Mouse (Mus musculus) thymus, adult 2 months (tissue): ENCODE data around the gene B3glct. TPM values are rescaled to one million over a fixed set of nuclear protein-coding genes. Genes with fewer than 3 reads are reported as not detected.

Source experiments
- DNase-seq: peaks from one replicate; pipeline ENCODE4 v3.0.0; 2021
- H3K27ac ChIP-seq: fragments of 200-500 bp; 2 replicates; pipeline ENCODE4 v1.5.1; 2012; ENCODE audit warnings: low read length, control low read depth; ENCODE audit not compliant: control insufficient read depth, insufficient read depth
- H3K27me3 ChIP-seq: fragments of 200-500 bp; 2 replicates; pipeline ENCODE4 v1.6.1; 2012; ENCODE audit warnings: mild to moderate bottlenecking, low read length, moderate library complexity, mixed read lengths; ENCODE audit not compliant: control insufficient read depth, insufficient read depth
- H3K36me3 ChIP-seq: fragments of 200-500 bp; 2 replicates; pipeline ENCODE4 v1.6.1; 2012; ENCODE audit warnings: mild to moderate bottlenecking, low read length, moderate library complexity; ENCODE audit not compliant: control insufficient read depth, insufficient read depth
- H3K4me1 ChIP-seq: fragments of 200-500 bp; replicated peaks from 2 replicates; pipeline ENCODE4 v1.6.1; 2012; ENCODE audit warnings: low read length; ENCODE audit not compliant: control insufficient read depth, insufficient read depth
- H3K4me3 ChIP-seq: fragments of 200-500 bp; 2 replicates; pipeline ENCODE4 v1.5.1; 2012; ENCODE audit warnings: mild to moderate bottlenecking, low read length, control low read depth, moderate library complexity; ENCODE audit not compliant: control insufficient read depth, insufficient read depth
- CTCF ChIP-seq: fragments of 200-500 bp; IDR thresholded peaks from 2 replicates; pipeline ENCODE4 v1.5.1; 2012; ENCODE audit warnings: mild to moderate bottlenecking, control low read depth, low read length, moderate library complexity, borderline replicate concordance; ENCODE audit not compliant: control insufficient read depth, poor library complexity, insufficient read depth; ENCODE audit errors: extremely low read depth
- POLR2A ChIP-seq: fragments of 200-500 bp; IDR thresholded peaks from 2 replicates; pipeline ENCODE4 v1.6.1; 2012; ENCODE audit warnings: mild to moderate bottlenecking, low read length, control low read depth, moderate library complexity; ENCODE audit not compliant: control insufficient read depth, poor library complexity, insufficient read depth; ENCODE audit errors: extremely low read depth
- WGBS: fragments of 180-500 bp; shearing (Covaris S2); methylation state at CpG from one replicate; pipeline ENCODE4 v1.1.7; 2018; 5-methylcytosine and 5-hydroxymethylcytosine counted together
- polyA plus RNA-seq: library from polyadenylated mRNA; depleted of rRNA; stranded (reverse); fragments of >200 nt; gene quantifications from 2 replicates; pipeline ENCODE4 v1.2.3, GENCODE M21; 2012

B3glct gene
- polyA plus RNA-seq, 1 experiment = 4.1 TPM

- no peak overlapping the region for H3K27ac ChIP-seq
- H3K27me3 ChIP-seq = no peaks in the 10 kb centered on the region
- H3K4me1 ChIP-seq = 0 out of 2 replicates have a peak, but pooled peaks cover 2% of the 10 kb centered on the region
- H3K4me3 ChIP-seq = no peak overlapping the region
- WGBS = 94% methylated on average over 14 of the region's 14 CpGs
- no peaks in the 10 kb centered on the region for H3K36me3 ChIP-seq
- no peak for TF ChIP-seq POLR2A
- no peak for TF ChIP-seq CTCF
- DNase-seq = no peak
Measured at GRCm38 (mm10) chr5:149649499-149650178, 28.4 kb upstream of the B3glct start.

GRCm38 (mm10) chr5:149650179-149650553 is 27.9 kb upstream of the B3glct start:
- no peaks in the 10 kb centered on the region for H3K36me3 ChIP-seq
- no peak for DNase-seq
- no peaks in the 10 kb centered on the region for H3K27me3 ChIP-seq
- TF ChIP-seq CTCF (no peak), POLR2A (no peak)
- no peak overlapping the region for H3K4me3 ChIP-seq
- H3K4me1 ChIP-seq = 0 out of 2 replicates have a peak, but pooled peaks cover 2% of the 10 kb centered on the region
- no peak overlapping the region for H3K27ac ChIP-seq
- 87% methylated on average over 4 of the region's 4 CpGs for WGBS

GRCm38 (mm10) chr5:149655636-149656035 is 22.4 kb upstream of the B3glct start:
- Histone ChIP-seq H3K36me3 (no peaks in the 10 kb centered on the region), H3K4me1 (no peaks in the 10 kb centered on the region), H3K27ac (no peak overlapping the region), H3K4me3 (no peak overlapping the region), H3K27me3 (no peaks in the 10 kb centered on the region)
- TF ChIP-seq POLR2A (no peak), CTCF (no peak)
- WGBS = 96% methylated on average over 9 of the region's 9 CpGs
- no peak for DNase-seq

GRCm38 (mm10) chr5:149658022-149658421 is 20.0 kb upstream of the B3glct start:
- no peaks in the 10 kb centered on the region for H3K36me3 ChIP-seq
- no peak overlapping the region for H3K27ac ChIP-seq
- H3K4me1 ChIP-seq = no peaks in the 10 kb centered on the region
- H3K4me3 ChIP-seq = no peak overlapping the region
- WGBS = 65% methylated on average over 3 of the region's 3 CpGs
- no peaks in the 10 kb centered on the region for H3K27me3 ChIP-seq
- TF ChIP-seq POLR2A (no peak), CTCF (no peak)
- no peak for DNase-seq

GRCm38 (mm10) chr5:149658741-149659413 is 19.2 kb upstream of the B3glct start:
- Histone ChIP-seq H3K36me3 (no peaks in the 10 kb centered on the region), H3K27me3 (no peaks in the 10 kb centered on the region), H3K4me3 (no peak overlapping the region), H3K4me1 (no peaks in the 10 kb centered on the region), H3K27ac (no peak overlapping the region)
- WGBS = 56% methylated on average over 9 of the region's 9 CpGs
- TF ChIP-seq POLR2A = no peak
- TF ChIP-seq CTCF = no peak
- no peak for DNase-seq

GRCm38 (mm10) chr5:149659414-149659780 is 18.6 kb upstream of the B3glct start:
- Histone ChIP-seq H3K27me3 (no peaks in the 10 kb centered on the region), H3K4me1 (no peaks in the 10 kb centered on the region), H3K27ac (no peak overlapping the region), H3K36me3 (no peaks in the 10 kb centered on the region), H3K4me3 (no peak overlapping the region)
- TF ChIP-seq CTCF (no peak), POLR2A (no peak)
- WGBS = 52% methylated on average over 9 of the region's 9 CpGs
- no peak for DNase-seq
